Comparison of ENCODE assay signal across 8 mouse cellular contexts in genomic region chr17:31451179-31451708, GRCm38 (mm10).
DNase-seq lines count a peak whose midpoint lies in the region; ATAC-seq and TF ChIP-seq lines count a peak whose summit lies in the region.

No protein-coding gene starts in this region.

- H3K9ac ChIP-seq in intestine, embryonic 15.5 days = no peak overlapping the region
- H3K9ac ChIP-seq in stomach, embryonic 15.5 days = no peak overlapping the region

- no peaks in the 10 kb centered on the region for H3K9me3 ChIP-seq in intestine, embryonic 15.5 days
- no peaks in the 10 kb centered on the region for H3K9me3 ChIP-seq in midbrain, embryonic 10.5 days (replicated peaks)
- no peaks in the 10 kb centered on the region for H3K9me3 ChIP-seq in stomach, embryonic 15.5 days

- no peak overlapping the region for H3K4me3 ChIP-seq in kidney, adult 2 months (ENCODE audit: insufficient read depth, low read depth, low read length)
- H3K4me3 ChIP-seq in intestine, embryonic 15.5 days (replicated peaks) = no peak overlapping the region
- H3K4me3 ChIP-seq in midbrain, embryonic 10.5 days = no peak overlapping the region
- H3K4me3 ChIP-seq in stomach, embryonic 15.5 days (replicated peaks) = no peak overlapping the region

- H3K4me2 ChIP-seq in intestine, embryonic 15.5 days (replicated peaks) = no peak overlapping the region
- H3K4me2 ChIP-seq in stomach, embryonic 15.5 days = no peak overlapping the region

- H3K36me3 ChIP-seq in kidney, adult 2 months (ENCODE audit: control insufficient read depth, insufficient read depth, low read length) = no peaks in the 10 kb centered on the region
- H3K36me3 ChIP-seq in intestine, embryonic 15.5 days = peaks cover 15% of the 10 kb centered on the region
- H3K36me3 ChIP-seq in midbrain, embryonic 10.5 days = peaks cover 8% of the 10 kb centered on the region; the same call in 1 of the 2 replicates
- no peaks in the 10 kb centered on the region for H3K36me3 ChIP-seq in stomach, embryonic 15.5 days

- DNase-seq in kidney, adult 2 months = peak; percentile 31
- DNase-seq in kidney, adult 8-10 months = no peak
- peak; percentile 49 to 61 for DNase-seq in cerebellum, postnatal 25 days
- DNase-seq in midbrain, embryonic 10.5 days (ENCODE audit: low spot score) = no peak
- no peak for DNase-seq in urinary bladder, postnatal 36 days (ENCODE audit: low spot score in 2 of 2)
- no peak for DNase-seq in thymus, postnatal 0 days (ENCODE audit: low spot score)

- peak; percentile 48 for ATAC-seq in intestine, embryonic 15.5 days
- peak; percentile 54; the same call in 1 of the 2 replicates for ATAC-seq in stomach, embryonic 15.5 days (ENCODE audit: insufficient read depth, low FRiP score, low read depth)

- no peak for TF ChIP-seq POLR2A in kidney, adult 2 months (IDR thresholded peaks at IDR 0.05; ENCODE audit: low read depth, low read length)

- no peak for TF ChIP-seq CTCF in kidney, adult 2 months (conservative IDR thresholded peaks at IDR 0.05; ENCODE audit: insufficient read depth, insufficient read length, low read depth, low read length)

- H3K4me1 ChIP-seq in kidney, adult 2 months (ENCODE audit: control insufficient read depth, insufficient read depth, low read length) = no peaks in the 10 kb centered on the region
- H3K4me1 ChIP-seq in intestine, embryonic 15.5 days (replicated peaks) = peaks cover 40% of the 10 kb centered on the region
- H3K4me1 ChIP-seq in midbrain, embryonic 10.5 days = peaks cover 16% of the 10 kb centered on the region
- H3K4me1 ChIP-seq in stomach, embryonic 15.5 days = peaks cover 14% of the 10 kb centered on the region; the same call in 1 of the 2 replicates

- 43% methylated on average over 8 of the region's 8 CpGs for WGBS in kidney, adult 2 months
- WGBS in intestine, embryonic 15.5 days = 41% methylated on average over 8 of the region's 8 CpGs
- WGBS in midbrain, embryonic 10.5 days = 62% methylated on average over 8 of the region's 8 CpGs
- 44% methylated on average over 8 of the region's 8 CpGs for WGBS in stomach, embryonic 15.5 days

- H3K27ac ChIP-seq in kidney, adult 2 months (ENCODE audit: insufficient read depth, low read depth, low read length) = no peak overlapping the region
- H3K27ac ChIP-seq in intestine, embryonic 15.5 days = peak overlapping the region; percentile 95
- peak overlapping the region; percentile 68 for H3K27ac ChIP-seq in midbrain, embryonic 10.5 days (replicated peaks)
- H3K27ac ChIP-seq in stomach, embryonic 15.5 days = peak overlapping the region; percentile 93

- H3K27me3 ChIP-seq in kidney, adult 2 months (replicated peaks; ENCODE audit: control insufficient read depth, insufficient read depth, low read length) = no peaks in the 10 kb centered on the region
- no peaks in the 10 kb centered on the region for H3K27me3 ChIP-seq in intestine, embryonic 15.5 days (replicated peaks)
- no peaks in the 10 kb centered on the region for H3K27me3 ChIP-seq in midbrain, embryonic 10.5 days (ENCODE audit: low read depth, poor library complexity, severe bottlenecking)
- H3K27me3 ChIP-seq in stomach, embryonic 15.5 days (replicated peaks) = no peaks in the 10 kb centered on the region

Comparison
In these comparisons a context has a peak if more than half of its experiments do, and no peak if none do; other contexts are left out.
1. DNase-seq: peak in kidney, adult 2 months (single experiment) and cerebellum, postnatal 25 days (2 of 2); none in kidney, adult 8-10 months (0 of 2), midbrain, embryonic 10.5 days (single experiment), urinary bladder, postnatal 36 days (0 of 2) and thymus, postnatal 0 days (single experiment).